Mouse (Mus musculus) lung, adult 2 months (tissue): ENCODE measurements at regions not wholly inside any gene's neighbourhood (a gene's known extent, or its start where the extent isn't known, plus 50 kb on each side); places are given as distances from the start of the nearest gene placed in this dataset.

Experiments used
- DNase-seq: peaks from one replicate; pipeline ENCODE4 v3.0.0; 2022
- H3K4me1 ChIP-seq: fragments of 200-500 bp; 2 replicates; pipeline ENCODE4 v1.6.1; 2011; ENCODE audit warnings: low read length; ENCODE audit not compliant: control insufficient read depth, insufficient read depth
- H3K4me3 ChIP-seq: fragments of 200-500 bp; replicated peaks from 2 replicates; pipeline ENCODE3; 2011; ENCODE audit warnings: low read depth, mild to moderate bottlenecking, control low read depth, low read length; ENCODE audit errors: extremely low read depth
- CTCF ChIP-seq: fragments of 200-500 bp; IDR thresholded peaks from 2 replicates; pipeline ENCODE4 v1.5.1; 2011; ENCODE audit warnings: mild to moderate bottlenecking, low read length, control low read depth; ENCODE audit not compliant: insufficient read depth
- POLR2A ChIP-seq: fragments of 200-500 bp; IDR thresholded peaks from 2 replicates; pipeline ENCODE4 v1.6.1; 2011; ENCODE audit warnings: low read depth, mild to moderate bottlenecking, control low read depth, low read length, borderline replicate concordance; ENCODE audit errors: extremely low read depth
- WGBS: fragments of 180-500 bp; shearing (Covaris S2); methylation state at CpG from one replicate; pipeline ENCODE4 v1.1.7; 2018; 5-methylcytosine and 5-hydroxymethylcytosine counted together

- WGBS: 59% methylated on average over 9 of the region's 9 CpGs
- TF ChIP-seq CTCF (no peak), POLR2A (no peak)
- DNase-seq: peak; percentile 2
- Histone ChIP-seq H3K4me3 (no peak overlapping the region), H3K4me1 (no peaks in the 10 kb centered on the region)
Observed at GRCm38 (mm10) chr5:133937967-133938918, 161.3 kb upstream of the Castor2 start.

GRCm38 (mm10) chr5:133935451-133935850, 164.1 kb upstream of the Castor2 start:
- H3K4me3 ChIP-seq: no peak overlapping the region
- TF ChIP-seq CTCF (no peak), POLR2A (no peak)
- DNase-seq: no peak
- no peaks in the 10 kb centered on the region for H3K4me1 ChIP-seq
- WGBS: 84% methylated on average over 6 of the region's 6 CpGs

DNA sequence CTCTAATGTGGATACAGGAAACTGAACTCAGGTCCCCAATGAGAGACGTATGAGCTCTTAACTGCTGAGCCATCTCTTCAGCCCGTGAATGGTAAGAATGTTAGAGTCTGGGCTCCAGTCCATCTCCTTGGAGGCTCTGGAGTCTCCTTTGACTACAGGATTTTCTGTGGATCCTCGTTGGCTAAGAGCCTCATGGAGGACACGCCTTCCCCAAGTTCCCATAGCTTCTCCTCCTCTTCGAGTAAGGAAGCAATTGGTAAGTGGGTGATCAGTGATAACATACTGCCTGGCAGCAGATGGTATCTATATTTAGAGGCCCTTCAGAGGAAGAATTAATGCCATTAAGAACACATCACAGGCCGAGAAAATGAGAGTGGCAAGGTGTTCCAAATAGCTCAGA, 164.5 kb upstream of the Castor2 start:
- 52% methylated on average over 6 of the region's 6 CpGs for WGBS

GRCm38 (mm10) chr5:133930101-133930500, 169.4 kb upstream of the Castor2 start:
- no peak for TF ChIP-seq POLR2A
- Histone ChIP-seq H3K4me3 (no peak overlapping the region), H3K4me1 (no peaks in the 10 kb centered on the region)
- WGBS: 78% methylated on average over 5 of the region's 5 CpGs
- no peak for DNase-seq

More for the DNA sequence above, 164.5 kb upstream of the Castor2 start:
- Histone ChIP-seq H3K4me3 (no peak overlapping the region), H3K4me1 (no peaks in the 10 kb centered on the region)
- no peak for TF ChIP-seq POLR2A
- DNase-seq: no peak

- 67% methylated on average over 5 of the region's 5 CpGs for WGBS
Observed at GRCm38 (mm10) chr5:133927054-133927453, 172.5 kb upstream of the Castor2 start.

GRCm38 (mm10) chr5:133925184-133925900, 174.2 kb upstream of the Castor2 start:
- WGBS: 29% methylated on average over 5 of the region's 5 CpGs
- no peak for DNase-seq
- Histone ChIP-seq H3K4me3 (no peak overlapping the region), H3K4me1 (no peaks in the 10 kb centered on the region)
- TF ChIP-seq CTCF (no peak), POLR2A (no peak)

More at GRCm38 (mm10) chr5:133927054-133927453, 172.5 kb upstream of the Castor2 start:
- no peak overlapping the region for H3K4me3 ChIP-seq
- no peaks in the 10 kb centered on the region for H3K4me1 ChIP-seq
- no peak for TF ChIP-seq POLR2A
- DNase-seq: no peak

- 67% methylated on average over 1 of the region's 1 CpGs for WGBS
- Histone ChIP-seq H3K4me3 (no peak overlapping the region), H3K4me1 (no peaks in the 10 kb centered on the region)
- TF ChIP-seq CTCF (no peak), POLR2A (no peak)
- DNase-seq: no peak
Observed at GRCm38 (mm10) chr5:133922181-133922580, 177.3 kb upstream of the Castor2 start.

DNA sequence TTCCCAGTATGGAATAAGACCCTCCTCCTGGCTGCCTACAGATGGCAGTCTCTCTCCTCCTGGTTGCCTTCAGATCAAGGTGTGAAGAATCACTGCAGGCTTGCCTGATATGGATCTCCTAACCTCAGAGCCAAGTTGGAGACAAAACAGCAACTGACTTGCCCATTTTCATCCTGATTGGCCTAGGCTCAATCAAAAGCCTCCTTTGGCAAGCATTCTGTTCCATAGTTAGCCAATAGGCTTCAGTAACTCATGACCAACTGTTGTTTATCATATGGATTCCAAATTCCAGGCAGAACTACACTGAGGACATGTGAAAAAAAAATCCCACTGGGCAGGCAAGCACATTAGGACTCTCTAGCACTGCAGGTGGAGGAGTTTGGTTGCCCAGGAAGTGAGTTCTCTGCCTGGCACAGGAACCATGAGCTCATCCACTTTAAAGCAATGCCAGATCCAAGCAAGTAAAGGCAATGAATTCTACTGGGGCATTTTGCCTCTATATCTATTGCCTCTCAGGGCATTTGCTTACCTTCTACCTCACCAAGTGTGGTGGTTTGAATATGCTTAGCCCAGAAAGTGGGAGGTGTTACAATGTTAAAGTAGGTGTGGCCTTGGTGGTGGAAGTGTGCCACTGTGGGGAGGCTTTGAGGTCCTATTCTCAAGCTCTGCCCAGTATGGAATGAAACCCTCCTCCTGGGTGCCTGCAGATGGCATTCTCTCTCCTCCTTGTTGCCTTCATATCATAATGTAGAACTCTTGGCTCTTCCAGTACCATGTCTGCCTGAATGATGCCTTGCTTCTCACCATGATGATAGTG, 183.6 kb upstream of the Castor2 start:
- no peak overlapping the region for H3K4me3 ChIP-seq
- TF ChIP-seq POLR2A: no peak
- TF ChIP-seq CTCF: no peak

GRCm38 (mm10) chr5:133907442-133907841, 192.1 kb upstream of the Castor2 start:
- Histone ChIP-seq H3K4me1 (no peaks in the 10 kb centered on the region), H3K4me3 (no peak overlapping the region)
- TF ChIP-seq POLR2A (no peak), CTCF (no peak)
- 73% methylated on average over 3 of the region's 3 CpGs for WGBS
- no peak for DNase-seq

More for the DNA sequence above, 183.6 kb upstream of the Castor2 start:
- no peaks in the 10 kb centered on the region for H3K4me1 ChIP-seq
- no peak for DNase-seq

DNA sequence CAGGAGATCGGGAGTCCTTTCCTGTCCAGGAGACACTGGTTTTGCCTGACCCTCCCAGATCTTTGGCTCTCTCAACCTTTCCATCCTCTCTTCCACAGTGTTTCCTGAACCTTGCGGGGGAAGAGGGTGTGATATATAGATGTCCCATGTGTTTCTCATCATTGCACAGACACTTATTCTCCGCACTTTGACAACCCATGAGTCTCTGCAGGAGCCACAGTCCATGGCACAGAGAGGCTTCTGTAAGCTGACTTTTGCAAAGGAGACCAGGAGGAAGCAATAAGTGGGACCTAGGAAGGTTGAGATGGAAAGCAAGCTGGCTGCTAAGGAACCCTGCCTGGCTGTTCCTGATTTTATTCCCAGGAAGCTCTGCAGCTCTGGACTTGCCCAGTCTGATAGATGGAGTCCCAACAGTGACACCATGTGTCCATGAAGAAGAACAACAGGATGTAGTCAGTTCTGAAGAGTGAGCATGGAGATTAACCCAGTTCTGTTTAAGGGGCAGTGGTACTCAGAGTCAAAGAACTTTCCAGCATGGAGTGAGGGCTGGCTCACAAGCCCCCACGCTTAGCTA, 201.4 kb upstream of the Castor2 start:
- WGBS: 67% methylated on average over 4 of the region's 4 CpGs
- no peak for DNase-seq
- no peak overlapping the region for H3K4me3 ChIP-seq
- no peak for TF ChIP-seq POLR2A
- no peak for TF ChIP-seq CTCF
- no peaks in the 10 kb centered on the region for H3K4me1 ChIP-seq
